Mouse (Mus musculus) ES-Bruce4 (cell line): ENCODE results near the gene Arl15. TPM values are rescaled to one million over a fixed set of nuclear protein-coding genes. Genes with fewer than 3 reads are reported as not detected.

Experiments used
- H3K27ac ChIP-seq: 2 replicates; pipeline ENCODE4 v1.5.1; 2012; ENCODE audit warnings: low read length, inconsistent platforms; ENCODE audit not compliant: insufficient read depth
- H3K27me3 ChIP-seq: 2 replicates; pipeline ENCODE4 v1.6.1; 2012; ENCODE audit warnings: mild to moderate bottlenecking, low read length, inconsistent platforms; ENCODE audit not compliant: control insufficient read depth, poor library complexity, insufficient read depth, severe bottlenecking
- H3K36me3 ChIP-seq: 2 replicates; pipeline ENCODE4 v1.6.1; 2012; ENCODE audit warnings: inconsistent platforms, mild to moderate bottlenecking, low read length, moderate library complexity; ENCODE audit not compliant: control insufficient read depth, poor library complexity, insufficient read depth, severe bottlenecking
- H3K4me1 ChIP-seq: one replicate; pipeline ENCODE4 v1.8.1; 2011; ENCODE audit warnings: low read length; ENCODE audit not compliant: control insufficient read depth, insufficient read depth
- H3K4me3 ChIP-seq: 2 replicates; pipeline ENCODE4 v1.5.1; 2011; ENCODE audit warnings: low read depth, mild to moderate bottlenecking, low read length
- H3K9ac ChIP-seq: 2 replicates; pipeline ENCODE4 v1.6.1; 2012; ENCODE audit warnings: low read depth, mild to moderate bottlenecking, inconsistent platforms; ENCODE audit not compliant: poor library complexity, severe bottlenecking
- H3K9me3 ChIP-seq: replicated peaks from 2 replicates; pipeline ENCODE4 v1.6.1; 2012; ENCODE audit warnings: mild to moderate bottlenecking, low read length, inconsistent platforms; ENCODE audit not compliant: control insufficient read depth, poor library complexity, insufficient read depth, severe bottlenecking
- CTCF ChIP-seq: IDR thresholded peaks from one replicate; pipeline ENCODE4 v1.8.1; 2011; ENCODE audit warnings: low read depth, low read length
- EP300 ChIP-seq: IDR thresholded peaks from 2 replicates; pipeline ENCODE4 v1.6.1; 2011; ENCODE audit warnings: low read depth, low read length; ENCODE audit not compliant: insufficient read depth
- POLR2A ChIP-seq: IDR thresholded peaks from one replicate; pipeline ENCODE4 v1.8.1; 2011; ENCODE audit warnings: low read length; ENCODE audit not compliant: insufficient read depth
- polyA plus RNA-seq: library from polyadenylated mRNA; stranded (reverse); fragments of >200 nt; gene quantifications from 2 replicates; pipeline ENCODE4 v1.2.4, GENCODE M21; 2011; ENCODE audit warnings: low read depth; ENCODE audit not compliant: missing spikeins, insufficient read depth, insufficient read length

Arl15 gene
- polyA plus RNA-seq, 1 experiment = 53.3 TPM

GRCm38 (mm10) chr13:114083570-114084138, 289.3 kb downstream of the Arl15 start:
- no peaks in the 10 kb centered on the region for H3K36me3 ChIP-seq
- no peak overlapping the region for H3K9ac ChIP-seq
- H3K27ac ChIP-seq = no peak overlapping the region
- H3K4me3 ChIP-seq = no peak overlapping the region
- no peak for TF ChIP-seq CTCF
- no peak for TF ChIP-seq EP300
- TF ChIP-seq POLR2A = no peak
- no peaks in the 10 kb centered on the region for H3K27me3 ChIP-seq
- no peaks in the 10 kb centered on the region for H3K4me1 ChIP-seq
- no peaks in the 10 kb centered on the region for H3K9me3 ChIP-seq

- Histone ChIP-seq H3K4me3 (no peak overlapping the region), H3K9ac (no peak overlapping the region), H3K4me1 (no peaks in the 10 kb centered on the region), H3K36me3 (peaks cover 4% of the 10 kb centered on the region; the same call in 1 of the 2 replicates), H3K27ac (no peak overlapping the region), H3K9me3 (no peaks in the 10 kb centered on the region), H3K27me3 (no peaks in the 10 kb centered on the region)
- no peak for TF ChIP-seq EP300
- TF ChIP-seq POLR2A = no peak
Observed at GRCm38 (mm10) chr13:114085442-114085841, 291.1 kb downstream of the Arl15 start.

- Histone ChIP-seq H3K27ac (no peak overlapping the region), H3K4me3 (no peak overlapping the region), H3K9me3 (no peaks in the 10 kb centered on the region), H3K36me3 (peaks cover 4% of the 10 kb centered on the region; the same call in 1 of the 2 replicates), H3K9ac (no peak overlapping the region), H3K27me3 (no peaks in the 10 kb centered on the region), H3K4me1 (no peaks in the 10 kb centered on the region)
- no peak for TF ChIP-seq CTCF
- no peak for TF ChIP-seq POLR2A
- TF ChIP-seq EP300 = no peak
Observed at GRCm38 (mm10) chr13:114086325-114086724, 292.0 kb downstream of the Arl15 start.

- no peak overlapping the region for H3K9ac ChIP-seq
- H3K4me3 ChIP-seq = no peak overlapping the region
- TF ChIP-seq EP300 (no peak), CTCF (no peak), POLR2A (no peak)
- peaks cover 4% of the 10 kb centered on the region; the same call in 1 of the 2 replicates for H3K36me3 ChIP-seq
- no peaks in the 10 kb centered on the region for H3K4me1 ChIP-seq
- no peaks in the 10 kb centered on the region for H3K9me3 ChIP-seq
- H3K27ac ChIP-seq = no peak overlapping the region
- H3K27me3 ChIP-seq = no peaks in the 10 kb centered on the region
Observed at GRCm38 (mm10) chr13:114086801-114087200, 292.5 kb downstream of the Arl15 start.

- H3K4me1 ChIP-seq = no peaks in the 10 kb centered on the region
- no peaks in the 10 kb centered on the region for H3K9me3 ChIP-seq
- no peaks in the 10 kb centered on the region for H3K27me3 ChIP-seq
- no peak for TF ChIP-seq CTCF
- TF ChIP-seq EP300 = no peak
- TF ChIP-seq POLR2A = no peak
- H3K9ac ChIP-seq = no peak overlapping the region
- peaks cover 4% of the 10 kb centered on the region; the same call in 1 of the 2 replicates for H3K36me3 ChIP-seq
- H3K27ac ChIP-seq = no peak overlapping the region
- H3K4me3 ChIP-seq = no peak overlapping the region
Observed at GRCm38 (mm10) chr13:114087696-114088465, 293.6 kb downstream of the Arl15 start.

GRCm38 (mm10) chr13:114090786-114091185, 296.5 kb downstream of the Arl15 start:
- Histone ChIP-seq H3K36me3 (peaks cover 4% of the 10 kb centered on the region; the same call in 1 of the 2 replicates), H3K9me3 (no peaks in the 10 kb centered on the region), H3K9ac (no peak overlapping the region), H3K27me3 (no peaks in the 10 kb centered on the region), H3K27ac (no peak overlapping the region), H3K4me1 (no peaks in the 10 kb centered on the region), H3K4me3 (no peak overlapping the region)
- TF ChIP-seq EP300 (no peak), CTCF (no peak), POLR2A (no peak)
